Mouse (Mus musculus) mouse embryonic stem cell (cell line): ENCODE measurements at regions not wholly inside any gene's neighbourhood (a gene's known extent, or its start where the extent isn't known, plus 50 kb on each side); places are given as distances from the start of the nearest gene placed in this dataset.

Source experiments
- in situ Hi-C, 2 experiments: fragments of 300-500 bp; cut with MboI; formaldehyde crosslinking; loops; 1 replicate in 1 of 2; 3 replicates in 1 of 2; pipeline ENCODE4 v1.14.3; 2019 to 2020; ENCODE audit warnings: low sequenced_read_pairs in 2 of 2, low pct_unique_long_range_greater_than_20kb in 1 of 2, mixed read lengths in 1 of 2; ENCODE audit not compliant: unreplicated experiment in 1 of 2

GRCm38 (mm10) chr9:61668157-61668697 is 246.1 kb downstream of the Rplp1 start:
- in situ Hi-C loops = no loop called here

- in situ Hi-C loops = no loop called here
Measured at GRCm38 (mm10) chr9:61667453-61668074, 246.8 kb downstream of the Rplp1 start.

- in situ Hi-C loops = no loop called here
Measured at GRCm38 (mm10) chr9:61666761-61667332, 247.5 kb downstream of the Rplp1 start.

- in situ Hi-C loops = no loop called here
Measured at GRCm38 (mm10) chr9:61666118-61666517, 248.2 kb downstream of the Rplp1 start.

DNA sequence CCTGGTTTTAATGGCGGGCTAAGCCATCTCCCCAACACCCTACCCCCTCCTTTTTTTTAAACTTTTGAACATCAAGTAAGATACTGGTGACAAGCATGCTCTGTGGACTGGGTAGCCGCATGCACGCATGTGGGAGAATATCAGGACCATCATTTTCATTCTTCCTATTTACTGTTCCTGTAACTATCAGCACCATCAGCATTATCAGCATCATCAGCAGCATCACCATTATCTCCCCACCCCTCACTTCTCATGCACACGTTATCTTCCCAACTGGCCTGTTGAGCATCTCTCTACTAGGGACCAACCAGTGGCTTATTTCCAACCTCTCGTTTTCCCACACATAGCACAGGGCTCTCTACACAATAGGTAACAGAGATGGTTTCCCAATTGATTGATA is 249.1 kb downstream of the Rplp1 start:
- in situ Hi-C loops = no loop called here

- in situ Hi-C loops = no loop called here
Measured at GRCm38 (mm10) chr9:61664000-61664622, 250.2 kb downstream of the Rplp1 start.

- in situ Hi-C loops = no loop called here
Measured at GRCm38 (mm10) chr9:61662055-61663028, 252.0 kb downstream of the Rplp1 start.

GRCm38 (mm10) chr9:61660191-61660590 is 254.2 kb downstream of the Rplp1 start:
- in situ Hi-C loops = no loop called here

DNA sequence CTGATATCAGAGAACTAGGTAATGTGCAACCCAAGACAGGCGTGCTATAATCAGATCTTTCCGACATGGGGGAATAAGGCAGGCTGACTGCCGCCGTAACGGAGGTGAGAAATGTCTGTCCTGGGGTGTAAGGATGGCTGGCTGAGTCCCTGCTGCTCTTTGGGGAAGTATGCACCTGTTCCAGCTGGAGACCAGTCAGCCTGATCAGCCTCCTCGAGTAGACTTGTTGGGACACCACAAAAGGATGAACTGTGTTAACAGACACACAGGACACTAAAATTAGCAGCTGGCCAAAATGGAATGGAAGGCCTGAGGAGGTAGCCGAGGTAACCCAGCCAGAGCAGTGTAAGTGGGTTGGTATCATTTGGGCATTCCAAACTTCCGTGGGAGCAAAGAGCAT is 256.3 kb downstream of the Rplp1 start:
- in situ Hi-C loops = no loop called here

- in situ Hi-C loops = no loop called here
Measured at GRCm38 (mm10) chr9:61655433-61655981, 258.8 kb downstream of the Rplp1 start.

DNA sequence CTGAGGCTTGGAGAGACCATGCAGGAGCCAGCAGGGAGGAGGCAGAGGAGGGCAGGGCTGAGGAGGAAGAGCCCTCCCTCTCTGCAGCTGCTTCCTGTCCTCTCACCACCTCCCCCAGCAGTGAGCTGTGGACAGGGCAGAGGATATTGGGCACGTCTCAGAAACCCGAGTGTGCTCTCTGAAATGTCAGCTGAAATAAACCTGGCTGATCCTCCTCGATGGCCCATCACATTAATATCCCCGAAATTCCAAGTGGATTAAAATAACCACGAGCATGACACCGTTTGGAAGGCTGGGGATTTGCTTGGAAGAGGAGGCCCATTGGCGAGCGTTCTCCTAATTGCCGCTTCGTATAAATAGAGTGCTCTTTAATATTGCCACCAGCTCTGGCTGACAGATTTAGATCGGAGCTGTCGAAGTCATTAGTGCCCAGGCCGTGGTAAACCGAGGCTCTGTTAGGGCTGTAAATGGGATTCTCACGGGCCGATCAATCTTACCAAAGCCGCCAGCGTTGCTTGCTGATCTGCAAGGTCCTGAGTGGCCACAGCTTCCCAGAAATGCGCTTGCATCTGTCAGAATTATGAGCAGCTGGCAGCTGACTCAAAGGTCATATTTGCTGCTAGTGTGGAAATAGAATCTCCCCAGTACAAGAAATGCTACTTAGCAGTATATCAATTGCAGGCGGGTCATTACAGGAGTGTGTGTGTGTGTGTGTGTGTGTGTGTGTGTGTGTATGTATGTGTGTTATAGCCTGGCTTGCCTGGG is 268.5 kb downstream of the Rplp1 start:
- in situ Hi-C loops = no loop called here

DNA sequence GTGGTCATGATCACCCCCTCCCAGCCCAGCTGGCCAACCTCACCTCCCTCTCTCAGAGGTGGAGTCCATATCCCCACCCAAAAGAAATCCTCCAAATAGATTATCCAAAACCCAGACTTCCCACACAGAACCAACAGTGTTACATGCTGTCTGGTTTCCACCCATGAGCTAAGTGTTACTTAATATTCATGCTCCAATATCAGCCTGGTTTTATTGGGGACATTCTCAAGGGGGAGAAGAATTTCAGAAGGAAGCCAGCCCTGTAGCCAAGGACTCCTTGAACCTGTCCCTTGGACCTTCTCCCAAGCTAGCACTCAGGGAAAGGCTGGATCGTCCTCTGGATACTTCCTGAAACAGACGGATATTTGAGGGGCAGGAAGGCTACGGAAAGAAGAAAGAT is 268.6 kb downstream of the Tle3 start:
- in situ Hi-C loops = no loop called here

GRCm38 (mm10) chr9:61638908-61639307 is 266.7 kb downstream of the Tle3 start:
- in situ Hi-C loops = no loop called here

DNA sequence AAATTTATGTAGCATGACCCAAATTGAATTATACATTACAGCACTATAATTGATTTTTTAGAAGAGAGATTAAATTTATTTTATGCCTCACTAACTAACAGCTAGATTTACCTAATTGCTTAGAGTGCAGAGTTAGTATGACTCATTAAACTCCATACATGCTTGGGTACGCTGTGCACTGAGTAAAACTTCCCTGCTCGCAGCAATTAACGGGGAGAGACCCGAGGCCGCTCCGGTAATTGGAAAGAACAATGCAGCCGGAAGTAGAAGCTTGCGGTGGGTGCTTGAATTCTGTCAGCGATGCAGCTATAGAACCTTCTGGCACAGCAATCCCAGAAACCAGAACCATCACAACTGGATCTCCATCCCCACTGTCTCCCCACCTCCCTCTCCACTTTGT is 261.8 kb downstream of the Tle3 start:
- in situ Hi-C loops = no loop called here

DNA sequence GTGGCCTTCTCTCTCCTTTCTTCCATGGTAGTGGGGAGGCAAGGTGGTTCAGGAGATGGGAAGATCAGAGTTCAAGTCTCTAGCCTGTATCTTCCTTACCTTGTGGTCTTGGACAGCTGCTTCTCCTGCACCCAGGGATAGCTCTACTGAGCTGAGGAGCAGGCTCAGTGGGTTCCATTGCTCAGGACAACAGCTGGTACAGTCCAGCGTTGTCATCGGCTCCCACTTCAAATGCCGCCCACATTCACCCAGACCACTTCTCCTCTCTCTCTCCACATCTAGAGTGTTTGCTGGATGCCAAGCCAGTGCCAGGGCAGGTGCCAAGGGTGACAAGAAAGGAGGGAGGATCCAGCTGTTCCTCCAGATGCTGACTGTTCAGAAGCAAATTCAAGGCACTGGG is 260.4 kb downstream of the Tle3 start:
- in situ Hi-C loops = no loop called here

DNA sequence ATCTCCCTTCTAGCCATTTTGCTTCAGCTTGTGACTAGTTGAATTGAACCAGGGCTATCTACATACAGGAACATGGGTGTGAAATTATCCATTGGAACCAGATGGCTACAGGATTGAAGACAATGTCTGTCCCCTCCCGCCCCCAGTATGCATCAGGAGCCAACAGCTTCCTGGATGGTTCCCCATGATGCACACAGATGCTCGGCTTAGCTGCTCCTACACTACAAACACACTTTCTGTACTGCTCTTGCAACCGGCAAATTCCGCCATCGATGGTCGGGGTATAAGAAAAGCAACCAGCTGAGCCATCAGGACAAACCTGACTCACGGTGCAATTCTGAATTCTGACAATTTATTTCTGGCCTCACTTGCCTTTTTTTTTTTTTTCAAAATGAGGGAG is 258.9 kb downstream of the Tle3 start:
- in situ Hi-C loops = no loop called here

GRCm38 (mm10) chr9:61627801-61628574 is 255.8 kb downstream of the Tle3 start:
- in situ Hi-C loops = no loop called here
